Mouse (Mus musculus) gastrocnemius, postnatal 10 days (tissue): ENCODE data around the gene Aaas. TPM values are rescaled to one million over a fixed set of nuclear protein-coding genes. Genes with fewer than 3 reads are reported as not detected.

Experiments
- DNase-seq: peaks from one replicate; pipeline ENCODE4 v3.0.0; 2021; ENCODE audit warnings: mixed read lengths
- long read RNA-seq, 2 experiments: library from polyadenylated mRNA; stranded (forward); transcript quantifications; one replicate each; pipeline ENCODE4 v2.0.0; 2021
- total RNA-seq, 2 experiments: library from RNA; stranded (reverse); gene quantifications; 2 replicates each; pipeline ENCODE4 v1.2.3; 2021

Aaas gene
- 10 to 100 TPM in 1 of 2 experiments, 1 to 10 TPM in 1; 7.8 to 11.1 TPM for total RNA-seq
- long read RNA-seq, experiment 1, transcript Aaas-201 (16 exons, 1,811 nt), result major isoform, 15 of 17 reads
- long read RNA-seq, experiment 1, partial matches to known transcripts, result 1 of 17 reads
- long read RNA-seq, experiment 1, other reads (novel, unspliced or antisense), result 1 of 17 reads
- long read RNA-seq, experiment 2, transcript Aaas-201 (16 exons, 1,811 nt), result major isoform, 5 of 5 reads
- long read RNA-seq, experiment 2, partial matches to known transcripts, result 0 of 5 reads
- long read RNA-seq, experiment 2, other reads (novel, unspliced or antisense), result 0 of 5 reads

DNA sequence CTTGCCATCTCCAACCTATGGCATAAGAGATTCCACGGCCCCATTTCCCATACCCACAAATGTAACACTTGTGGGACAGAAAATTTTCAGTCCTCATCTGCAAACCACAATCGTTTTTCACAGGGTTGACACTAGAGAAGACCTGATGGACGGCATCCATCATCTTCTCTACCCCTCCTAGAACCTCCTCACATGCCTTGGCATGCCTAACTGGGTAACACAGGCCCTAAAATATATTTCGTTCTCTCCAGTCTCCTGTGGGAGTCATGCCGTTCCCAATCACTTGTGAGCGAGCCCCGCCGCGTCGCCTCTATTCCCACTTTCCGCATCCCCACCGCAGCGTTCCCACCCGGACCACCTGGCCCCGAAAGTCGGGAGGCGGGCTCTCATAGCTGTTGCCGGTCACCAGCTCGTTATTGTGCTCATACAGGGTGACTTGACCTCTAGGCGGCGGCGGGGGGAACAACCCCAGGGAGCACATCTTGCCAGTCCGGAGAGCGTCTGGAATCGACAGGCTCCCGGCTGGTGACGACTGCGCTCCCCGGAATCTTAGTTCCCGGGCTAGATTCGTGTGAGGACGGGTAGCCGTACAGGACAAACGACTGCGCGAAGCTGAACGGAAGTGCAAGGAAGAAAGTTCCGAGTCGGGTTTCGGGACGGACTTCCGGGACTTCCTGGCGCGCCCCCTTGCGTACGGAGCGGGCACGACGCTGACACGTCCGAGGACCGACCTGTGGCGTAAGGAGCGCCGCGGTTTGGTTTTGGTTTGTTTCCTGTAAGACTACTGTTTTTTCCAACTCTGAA lies at the start of gene Aaas:
Aaas (minus strand) TSS at position 634 of the 804 bp plus-strand sequence.
- DNase-seq, result peak; percentile 96

DNA sequence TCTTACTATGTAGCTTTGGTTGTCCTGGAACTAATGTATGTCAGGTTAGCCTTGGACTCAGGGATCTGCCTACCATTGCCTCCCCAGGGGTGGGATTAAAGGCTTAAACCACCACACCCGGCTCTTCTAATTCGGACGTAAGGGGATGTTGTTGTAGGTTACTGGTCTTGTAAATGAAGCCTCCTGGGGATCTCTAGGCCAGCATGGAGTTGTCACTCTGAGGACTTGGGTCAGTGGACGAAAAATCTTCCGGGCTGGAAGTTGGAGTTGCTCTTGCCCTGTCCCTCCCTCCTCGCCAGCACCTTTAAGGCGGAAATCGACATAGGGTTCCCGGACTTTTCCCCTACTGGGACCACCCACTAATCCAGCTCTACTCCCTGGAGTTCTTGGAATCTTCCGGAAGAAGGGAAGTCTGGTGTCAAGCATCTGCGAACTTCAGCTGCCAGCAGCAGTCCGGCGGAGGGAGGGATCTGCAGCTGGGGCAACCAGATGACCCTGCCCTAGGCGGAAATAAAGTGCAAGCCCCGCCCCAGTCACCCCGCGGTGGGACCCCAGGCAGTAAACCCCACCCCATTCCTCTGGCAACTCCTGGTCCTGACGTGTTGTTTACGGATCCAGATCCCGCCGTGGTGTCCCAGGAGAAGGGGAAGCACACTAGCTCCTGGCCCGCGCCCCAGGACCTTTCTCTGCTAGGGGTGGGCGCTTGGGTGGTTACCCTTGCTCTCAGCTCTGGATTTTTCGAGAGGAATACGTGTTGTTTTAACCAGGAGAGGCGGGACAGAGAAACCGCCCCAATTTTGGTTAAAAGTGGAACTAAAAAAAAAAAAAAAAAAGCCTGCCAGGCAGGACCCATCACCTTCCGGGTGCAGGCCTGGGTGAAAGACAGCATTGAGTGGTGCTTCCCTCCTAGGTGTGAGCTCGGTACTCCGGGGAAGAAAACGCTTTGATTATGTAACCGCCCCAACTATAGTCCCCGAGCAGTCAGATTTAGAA lies 49.0 kb upstream of the Aaas start:
- DNase-seq, result peak; percentile 88

DNA sequence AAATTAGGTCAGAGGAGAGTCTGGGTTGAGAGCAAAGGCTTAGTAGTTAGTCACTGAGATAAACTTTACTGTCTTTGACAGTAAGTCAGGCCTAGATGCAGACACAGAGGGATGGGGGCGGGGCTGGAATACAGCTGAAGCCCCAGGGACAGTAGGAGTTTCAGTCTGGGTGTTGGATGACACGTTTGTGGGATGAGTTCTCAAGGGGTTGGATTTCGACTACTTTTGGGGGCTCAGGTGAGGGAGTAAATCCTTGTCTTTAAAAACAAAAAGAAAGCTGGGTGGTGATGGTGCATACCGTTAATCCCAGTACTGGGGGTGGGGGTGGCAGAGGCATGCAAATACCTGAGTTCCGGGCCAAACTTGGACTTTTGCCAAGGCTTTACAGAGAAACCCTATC lies 48.1 kb upstream of the Aaas start:
- DNase-seq, result peak; percentile 22

DNA sequence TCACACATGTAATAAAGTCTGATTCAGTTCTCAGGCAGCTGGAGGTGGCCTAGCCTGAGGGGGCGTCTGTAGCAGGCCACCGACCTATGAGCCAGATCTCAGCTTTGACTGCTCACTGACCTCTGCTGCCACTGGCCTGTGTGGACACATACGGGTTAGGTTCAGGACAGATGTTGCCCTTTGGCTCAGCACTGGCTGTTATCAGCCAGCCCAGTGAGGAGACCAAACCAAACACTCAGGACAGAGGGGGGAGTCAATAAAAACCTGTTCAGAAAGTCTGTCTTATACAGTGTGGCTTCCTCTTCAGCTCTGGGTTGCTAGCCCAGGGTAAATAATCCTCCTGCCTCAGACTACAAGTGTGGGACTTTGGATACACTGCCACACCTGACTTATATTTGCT lies 44.5 kb upstream of the Aaas start:
- DNase-seq, result no peak

DNA sequence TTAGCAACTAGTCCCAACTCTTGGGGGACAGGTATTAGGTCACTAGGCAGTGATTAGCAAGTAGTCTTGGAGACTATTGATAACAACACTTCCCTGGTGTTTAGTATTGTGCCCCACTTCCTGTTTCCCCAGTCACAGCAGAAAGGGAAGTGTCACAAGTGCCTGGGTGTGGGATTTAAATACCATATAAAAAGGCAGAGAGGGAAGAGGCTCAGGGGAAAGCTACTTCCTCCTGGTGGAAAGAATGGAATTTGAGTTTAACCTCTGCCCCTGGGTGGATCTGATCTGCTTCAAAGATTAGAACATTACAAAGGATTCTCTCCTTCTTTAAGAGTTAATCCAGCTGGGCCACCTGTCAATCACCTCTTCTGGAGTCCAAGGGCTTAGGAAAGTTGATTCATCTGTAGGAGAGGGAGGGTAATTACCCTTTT lies 43.0 kb upstream of the Aaas start:
- no peak for DNase-seq

DNA sequence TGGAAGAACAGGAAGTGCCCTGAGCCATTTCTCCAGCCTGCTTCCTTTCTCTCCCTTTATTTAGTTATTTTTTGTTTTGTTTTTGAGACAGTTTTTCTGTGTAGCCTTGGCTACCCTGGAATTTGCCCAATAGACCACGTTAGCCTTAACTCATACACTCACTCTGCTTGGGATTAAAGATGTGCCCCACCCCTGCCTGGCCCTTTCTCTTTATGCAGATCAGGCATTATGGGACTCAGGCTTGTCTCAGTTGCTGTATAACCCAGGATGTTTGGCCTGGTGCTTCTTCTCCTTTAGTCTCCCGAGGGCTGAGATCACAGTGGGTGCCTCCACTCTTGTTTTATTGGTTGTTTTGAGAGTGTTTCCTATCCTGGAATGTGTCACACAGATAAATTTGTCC lies 41.9 kb upstream of the Aaas start:
- DNase-seq, result no peak

DNA sequence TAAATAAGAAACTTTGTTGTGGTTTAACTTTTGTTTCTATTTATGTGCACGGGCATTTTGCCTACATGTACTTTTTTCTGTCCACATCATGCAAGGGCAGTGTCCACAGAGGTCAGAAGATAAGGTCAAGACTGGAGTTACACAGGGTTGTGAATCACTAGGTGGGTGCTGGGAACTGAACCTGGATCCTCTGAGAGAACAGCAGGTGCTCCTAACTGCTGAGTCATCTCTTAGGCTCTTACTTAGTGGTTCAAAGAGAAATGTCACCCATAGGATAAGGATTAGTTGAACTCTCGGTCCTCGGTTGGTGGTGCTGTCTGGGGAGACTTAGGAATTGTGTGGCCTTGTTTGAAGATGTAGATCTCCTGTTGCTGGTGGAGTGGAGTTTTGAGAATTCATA lies 38.4 kb upstream of the Aaas start:
- DNase-seq, result no peak

DNA sequence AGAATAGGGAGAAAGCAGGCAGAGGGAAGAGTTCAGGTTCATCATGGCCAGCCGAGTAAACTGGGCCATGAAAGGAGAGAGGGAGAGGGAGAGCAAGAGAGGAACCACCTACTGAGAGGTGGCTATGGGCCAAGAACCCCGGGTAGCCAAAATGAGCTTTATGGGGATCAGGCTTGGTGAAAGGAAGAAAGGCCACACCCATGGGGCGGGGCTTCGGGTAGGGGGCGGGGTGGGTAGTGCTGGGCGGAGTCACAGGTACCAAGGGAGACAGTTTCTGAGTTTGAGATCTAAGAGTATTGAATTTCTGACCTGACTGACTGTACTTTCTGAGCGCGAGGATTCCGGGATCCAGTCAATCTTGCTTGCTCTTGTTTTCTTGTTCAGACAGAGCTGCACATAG lies 36.1 kb upstream of the Aaas start:
- DNase-seq, result no peak

DNA sequence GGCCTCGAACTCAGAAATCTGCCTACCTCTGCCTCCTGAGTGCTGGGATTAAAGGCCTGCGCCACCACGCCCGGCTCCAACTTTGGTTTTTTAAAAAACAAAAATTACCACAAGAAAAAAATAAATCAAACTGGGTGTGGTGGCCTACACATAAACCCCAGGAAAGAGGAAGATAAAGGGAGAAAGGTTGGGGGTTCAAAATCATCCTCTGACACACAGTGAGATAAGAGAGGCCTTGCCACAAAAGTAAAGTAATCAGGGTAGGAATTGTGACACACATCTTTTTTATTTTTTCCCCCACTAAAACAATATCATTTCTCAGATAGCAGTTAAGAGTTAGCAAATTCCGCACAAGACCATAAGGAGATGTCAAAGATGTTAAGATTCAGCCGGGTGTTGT lies 33.1 kb upstream of the Aaas start:
- DNase-seq, result no peak

DNA sequence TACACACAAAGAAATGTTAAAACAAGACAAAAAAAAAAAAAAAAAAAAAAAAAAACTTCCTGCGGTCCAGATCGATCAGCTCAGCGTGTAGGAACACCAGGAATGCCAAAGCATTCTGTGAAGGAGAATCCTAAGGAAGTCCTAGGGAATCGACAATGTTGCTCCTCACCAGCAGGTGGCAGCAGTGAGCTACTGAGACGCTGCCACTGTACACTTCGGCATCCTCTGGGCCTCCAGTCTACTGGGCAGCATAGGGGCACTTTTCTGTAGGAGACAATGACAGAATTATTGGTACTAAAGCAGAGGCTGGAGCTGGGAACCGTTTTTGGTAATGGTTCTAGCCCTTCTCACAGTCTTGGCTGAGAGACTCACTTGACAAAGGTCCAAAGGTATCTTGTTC lies 31.0 kb upstream of the Aaas start:
- peak; percentile 90 for DNase-seq

DNA sequence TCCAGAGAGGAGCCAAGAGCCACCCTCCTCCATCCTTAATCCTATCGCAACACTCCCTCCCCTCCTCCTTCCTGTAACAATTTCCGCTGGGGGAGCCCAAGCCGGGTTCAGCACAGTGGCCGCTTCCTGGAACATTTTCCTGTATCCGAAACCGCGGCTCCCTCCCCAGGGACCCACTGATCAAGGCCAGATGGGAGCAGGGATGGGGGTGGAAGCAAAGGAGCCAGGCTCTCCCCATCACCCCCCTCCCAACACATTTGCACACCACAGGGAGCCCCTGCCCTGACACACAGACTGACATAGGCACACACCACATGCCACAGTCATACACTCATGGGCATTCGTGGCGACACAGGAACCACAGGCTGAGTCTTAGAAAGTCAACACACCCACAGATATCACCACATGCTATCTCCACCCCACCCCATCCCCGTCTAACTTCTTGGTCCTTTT lies 27.3 kb upstream of the Aaas start:
- DNase-seq, result peak; percentile 63

DNA sequence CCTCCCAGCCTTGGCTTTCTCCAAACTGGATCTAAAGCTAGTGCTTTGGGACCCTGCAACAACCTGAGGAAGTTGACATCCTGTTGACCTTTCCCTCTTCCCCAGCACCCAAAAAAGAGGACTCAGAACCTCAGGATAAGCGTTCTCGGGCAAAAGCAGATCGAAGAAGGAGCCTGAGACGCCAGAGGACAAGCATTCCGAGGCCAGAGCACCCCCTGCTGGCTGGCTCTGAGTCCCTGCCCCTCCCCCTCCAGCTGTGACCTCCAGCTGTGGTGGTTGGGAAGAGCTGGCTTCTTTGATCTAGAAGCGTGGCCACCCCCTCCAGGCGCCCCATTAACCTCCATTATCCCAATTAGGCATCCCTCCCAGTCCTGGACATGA lies 26.6 kb upstream of the Aaas start:
- DNase-seq, result peak; percentile 92

DNA sequence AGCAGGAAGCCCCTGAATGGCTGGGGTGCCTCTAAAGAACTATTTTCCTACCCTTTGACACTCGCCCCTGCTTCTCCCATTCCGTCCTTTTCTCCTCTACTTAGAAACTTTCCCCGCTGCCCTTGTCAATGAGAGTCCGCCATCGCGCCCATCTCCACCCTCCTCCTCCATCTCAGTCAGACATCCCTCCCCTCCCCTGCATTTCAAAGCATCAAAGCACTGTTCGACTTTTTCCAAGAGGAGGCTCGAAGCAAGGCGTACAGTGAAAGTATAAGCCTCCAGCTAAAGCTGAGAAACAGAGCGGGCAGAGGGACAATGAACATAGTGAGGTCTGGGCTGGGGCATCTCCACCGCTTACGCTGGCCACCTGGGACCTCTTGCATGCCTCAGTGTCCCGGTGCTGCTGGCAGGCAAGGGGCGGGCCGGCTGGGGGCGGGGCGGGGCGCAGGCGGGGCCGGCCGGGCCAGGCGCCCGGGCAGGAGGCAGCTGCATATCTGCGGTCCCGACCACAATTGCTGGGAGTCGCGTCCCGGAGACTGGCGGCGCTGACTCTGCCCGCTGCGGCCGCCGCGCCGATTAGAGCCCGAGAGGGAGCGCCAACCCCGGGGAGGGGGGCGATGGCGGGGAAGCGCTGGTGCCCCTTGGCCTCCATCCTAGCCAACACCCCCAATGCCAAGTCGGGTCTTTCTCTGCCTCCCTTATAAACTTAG lies 26.0 kb upstream of the Aaas start:
- peak; percentile 64 for DNase-seq

DNA sequence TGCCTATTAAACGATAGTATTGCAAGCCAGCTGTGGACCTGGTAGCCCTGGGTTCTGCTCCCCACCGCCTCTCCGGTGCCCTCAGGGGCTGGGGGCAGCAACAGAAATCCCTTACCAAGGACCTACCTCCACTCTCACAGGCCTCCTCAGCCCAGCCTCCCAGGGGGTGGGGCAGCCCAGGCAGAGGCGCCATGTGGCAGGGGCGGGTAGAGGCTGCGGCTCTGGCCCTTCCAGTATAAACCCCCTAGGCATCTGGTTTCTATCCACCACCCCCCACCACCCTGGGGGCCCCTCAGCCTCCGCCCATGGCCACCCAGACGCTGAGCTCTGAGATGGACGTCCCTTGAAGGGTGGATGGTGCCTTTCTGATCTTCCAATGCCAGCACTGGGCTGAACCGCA lies 20.2 kb upstream of the Aaas start:
- no peak for DNase-seq

DNA sequence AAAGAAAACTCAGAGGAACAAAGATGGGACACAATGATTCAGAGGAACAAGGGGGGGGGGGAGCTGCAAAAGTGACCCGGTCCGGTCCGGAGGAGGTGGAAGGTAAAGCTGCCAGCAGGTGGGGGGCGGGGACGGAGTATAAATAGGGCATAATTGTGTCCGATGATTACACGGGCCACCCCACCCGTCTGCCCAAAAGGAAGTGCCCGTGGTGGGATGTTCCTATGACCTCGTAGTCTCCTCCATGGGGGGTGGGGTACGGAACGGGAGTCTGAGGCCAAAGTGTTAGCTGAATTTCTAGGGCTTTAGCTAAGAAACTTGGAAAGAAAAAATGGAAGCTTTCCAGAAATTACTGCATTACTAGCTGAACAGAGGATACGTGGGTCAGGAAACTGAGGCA lies 19.4 kb upstream of the Aaas start:
- DNase-seq, result no peak

DNA sequence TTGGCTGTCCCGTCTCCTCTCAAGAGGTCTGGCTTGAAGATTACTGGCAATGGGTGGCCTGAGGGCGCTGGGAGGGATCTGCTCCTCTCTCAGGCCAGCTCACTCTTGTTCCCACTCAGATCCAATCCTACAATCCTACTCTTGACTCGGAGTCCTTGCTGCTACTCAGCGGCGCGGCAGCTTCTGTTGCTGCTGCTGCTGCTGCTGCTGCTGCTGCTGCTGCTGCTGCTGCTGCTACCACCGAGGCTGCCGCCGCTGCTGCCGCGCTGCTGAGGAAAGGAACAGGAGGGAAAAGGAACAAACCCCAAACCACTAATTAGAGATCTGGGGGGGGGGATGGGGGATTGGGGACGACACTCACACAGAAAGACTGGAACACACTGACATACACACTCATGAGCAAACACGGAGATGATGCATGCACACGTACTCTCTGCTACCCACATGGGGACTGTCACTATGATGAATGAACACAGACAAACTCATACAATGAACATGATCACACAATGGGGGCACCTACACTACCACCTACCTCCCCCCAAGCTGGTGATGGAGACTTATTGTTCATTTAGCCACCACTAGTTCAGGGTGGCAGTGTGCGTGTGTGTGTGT lies 16.3 kb upstream of the Aaas start, which contains the start of gene Sp7:
Sp7 (minus strand) TSS at position 450 of the 612 bp plus-strand sequence.
- no peak for DNase-seq

DNA sequence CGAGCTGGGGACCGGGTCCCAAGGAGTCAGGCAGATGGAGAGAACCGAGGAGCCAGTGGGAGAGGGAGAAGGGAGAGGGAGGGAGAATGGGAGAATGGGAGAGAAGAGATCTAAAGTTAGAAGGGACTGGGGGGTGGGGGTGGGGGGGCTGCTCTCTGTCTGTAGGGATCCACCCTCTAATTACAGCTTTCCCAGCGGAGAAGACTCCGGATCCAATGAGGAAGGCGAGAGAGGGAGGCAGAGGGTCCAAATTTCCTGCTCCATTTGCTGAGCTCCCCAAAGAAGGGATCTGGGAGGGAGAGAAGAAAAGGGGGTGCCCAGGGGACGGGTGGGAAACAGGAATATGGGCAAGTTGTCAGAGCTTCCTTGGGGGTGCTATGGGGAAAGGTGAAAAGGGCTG lies 15.7 kb upstream of the Aaas start:
- no peak for DNase-seq

DNA sequence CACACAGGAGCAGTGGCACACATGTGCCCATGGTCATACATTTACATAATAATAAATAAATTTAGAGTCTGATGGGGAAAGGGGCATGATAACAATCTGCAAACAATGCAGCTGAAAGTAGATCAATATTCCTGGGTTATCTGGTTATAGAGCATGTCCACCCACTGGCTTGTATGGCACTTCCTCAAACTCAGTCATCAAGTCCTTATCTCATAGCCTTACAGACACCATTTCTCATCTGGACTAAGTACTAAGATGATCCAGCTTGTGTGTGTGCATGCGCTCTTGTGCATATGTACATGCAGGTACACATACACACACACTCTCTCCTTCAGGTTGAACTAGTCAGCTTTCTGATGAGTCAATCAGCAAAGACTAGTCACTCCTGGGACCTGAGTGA lies 14.1 kb upstream of the Aaas start:
- DNase-seq, result no peak

DNA sequence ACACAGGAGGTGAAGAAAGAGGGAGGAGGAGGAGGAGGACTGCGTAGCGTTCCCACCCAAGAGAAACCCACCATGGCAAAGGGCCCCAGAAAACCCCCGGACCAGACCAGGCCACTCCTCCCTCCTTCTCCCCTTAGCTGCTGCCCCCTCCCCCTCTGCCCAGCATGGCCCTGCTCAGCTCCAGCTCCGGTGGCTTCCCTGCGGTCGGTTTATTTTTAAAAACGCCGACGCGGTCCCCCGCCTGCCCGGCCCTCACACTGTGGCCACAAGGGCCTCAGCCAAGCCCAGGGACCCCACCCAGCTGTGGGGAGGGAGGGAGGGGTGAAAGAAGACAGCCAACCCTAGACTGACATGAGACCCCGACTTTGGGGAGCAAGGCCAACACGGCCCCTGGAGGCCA lies 12.1 kb upstream of the Aaas start:
- DNase-seq, result no peak

DNA sequence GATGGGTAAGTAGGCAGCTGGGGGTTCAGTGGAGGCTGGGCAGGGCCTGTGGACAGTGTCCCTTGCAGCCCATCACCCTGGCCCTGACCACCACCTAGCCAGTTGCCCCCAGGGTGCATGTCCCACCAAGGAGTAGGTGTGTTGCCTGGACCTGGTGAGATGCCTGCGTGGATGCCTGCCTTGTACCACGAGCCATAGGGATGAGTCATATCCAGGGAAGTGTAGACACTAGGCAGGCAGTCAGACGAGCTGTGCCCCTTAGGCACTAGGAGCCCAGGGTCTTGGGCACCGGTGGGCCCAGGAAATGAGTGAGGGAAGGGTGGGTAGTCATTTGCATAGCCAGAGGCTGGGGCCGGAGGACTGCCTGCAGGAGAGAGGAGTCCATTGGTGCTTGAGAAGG lies 8.3 kb upstream of the Aaas start:
- DNase-seq, result no peak

DNA sequence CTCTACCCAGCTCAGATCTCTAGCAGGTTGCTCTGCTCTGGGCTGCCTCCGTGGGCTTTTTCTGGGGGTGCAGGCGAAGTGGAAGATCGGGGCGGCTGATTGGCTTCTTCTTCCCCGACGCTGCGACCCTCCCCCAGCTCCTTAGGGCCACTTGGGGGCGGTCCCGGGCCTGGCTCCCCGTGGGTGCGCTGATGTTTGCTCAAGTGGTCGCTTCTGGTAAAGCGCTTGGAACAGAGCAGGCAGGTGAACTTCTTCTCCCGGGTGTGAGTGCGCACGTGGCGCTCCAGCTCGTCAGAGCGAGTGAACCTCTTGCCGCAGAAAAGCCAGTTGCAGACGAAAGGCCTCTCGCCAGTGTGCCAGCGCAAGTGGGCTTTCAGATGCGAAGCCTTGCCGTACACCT lies 7.6 kb upstream of the Aaas start:
- DNase-seq, result no peak
